Mouse (Mus musculus): ENCODE results near the gene Ank2.

The Ank2 gene

DNA sequence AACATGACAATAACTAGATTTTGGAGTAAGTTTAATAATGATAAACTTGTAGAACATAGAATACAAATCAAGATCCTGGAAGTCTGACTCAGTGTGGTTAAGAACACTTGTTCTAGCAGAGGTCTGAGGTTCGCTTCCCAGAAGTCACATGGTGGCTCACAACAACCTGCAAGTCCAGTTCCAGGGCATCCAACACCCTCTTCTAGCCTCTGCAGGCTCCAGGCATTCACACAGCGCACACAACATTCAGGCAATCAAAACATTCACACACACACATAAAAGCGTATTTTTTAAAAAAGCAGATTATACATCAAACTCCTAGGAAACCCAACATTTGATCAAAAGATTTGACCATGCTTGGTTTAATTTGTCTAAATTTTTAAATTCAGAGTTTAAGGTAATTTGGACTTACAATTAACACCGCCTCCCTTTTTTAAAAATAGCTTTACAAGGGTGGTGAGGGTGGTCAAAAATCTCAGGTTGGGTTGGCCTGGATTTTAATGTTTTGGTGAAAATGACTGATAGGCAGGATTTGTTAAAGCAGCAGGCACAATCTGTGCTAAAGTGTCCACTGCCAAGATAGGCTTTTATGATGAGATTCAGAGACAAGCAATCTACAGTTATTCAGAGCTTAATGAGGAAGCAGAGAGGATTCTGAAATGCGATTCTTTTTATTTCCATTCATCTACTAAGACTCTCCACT, 310.9 kb downstream of the Ank2 start:
- in situ Hi-C loops (cut with MboI, MseI), result no loop called here

DNA sequence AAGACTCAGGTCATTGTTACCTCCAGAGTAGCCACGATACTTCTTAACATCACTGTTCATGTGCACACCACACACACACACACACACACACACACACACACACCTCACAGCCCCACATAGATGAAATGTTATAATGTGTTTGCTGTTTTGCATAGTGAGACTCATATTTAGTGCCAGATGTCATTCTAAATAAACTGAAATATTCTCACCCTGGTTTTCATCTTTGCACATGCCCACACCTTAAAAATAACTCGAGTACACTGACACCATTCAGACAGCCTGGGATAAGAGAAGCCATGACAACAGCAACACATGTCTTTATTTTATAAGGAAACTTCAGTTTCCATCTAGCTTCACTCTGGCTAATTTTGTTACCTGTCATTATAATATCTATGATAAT, 312.1 kb downstream of the Ank2 start:
- in situ Hi-C loops (cut with MboI, MseI), result no loop called here

DNA sequence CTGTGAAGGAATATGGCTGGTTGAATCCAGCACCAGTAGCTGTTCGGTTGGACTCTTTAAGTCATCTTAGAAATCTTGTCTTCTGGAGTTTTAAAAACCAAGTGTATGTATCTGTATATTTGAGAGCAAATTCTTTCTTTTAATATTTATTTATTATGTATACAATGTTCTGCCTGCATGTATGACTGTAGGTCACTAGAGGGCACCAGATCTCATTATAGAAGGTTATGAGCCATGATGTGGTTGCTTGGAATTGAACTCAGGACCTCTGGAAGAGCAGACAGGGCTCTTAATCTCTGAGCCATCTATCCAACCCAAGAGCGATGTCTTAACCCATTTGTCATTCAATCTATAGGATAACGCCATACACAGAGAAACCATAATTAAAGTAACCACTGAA, 312.9 kb downstream of the Ank2 start:
- in situ Hi-C loops (cut with MboI, MseI), result no loop called here

DNA sequence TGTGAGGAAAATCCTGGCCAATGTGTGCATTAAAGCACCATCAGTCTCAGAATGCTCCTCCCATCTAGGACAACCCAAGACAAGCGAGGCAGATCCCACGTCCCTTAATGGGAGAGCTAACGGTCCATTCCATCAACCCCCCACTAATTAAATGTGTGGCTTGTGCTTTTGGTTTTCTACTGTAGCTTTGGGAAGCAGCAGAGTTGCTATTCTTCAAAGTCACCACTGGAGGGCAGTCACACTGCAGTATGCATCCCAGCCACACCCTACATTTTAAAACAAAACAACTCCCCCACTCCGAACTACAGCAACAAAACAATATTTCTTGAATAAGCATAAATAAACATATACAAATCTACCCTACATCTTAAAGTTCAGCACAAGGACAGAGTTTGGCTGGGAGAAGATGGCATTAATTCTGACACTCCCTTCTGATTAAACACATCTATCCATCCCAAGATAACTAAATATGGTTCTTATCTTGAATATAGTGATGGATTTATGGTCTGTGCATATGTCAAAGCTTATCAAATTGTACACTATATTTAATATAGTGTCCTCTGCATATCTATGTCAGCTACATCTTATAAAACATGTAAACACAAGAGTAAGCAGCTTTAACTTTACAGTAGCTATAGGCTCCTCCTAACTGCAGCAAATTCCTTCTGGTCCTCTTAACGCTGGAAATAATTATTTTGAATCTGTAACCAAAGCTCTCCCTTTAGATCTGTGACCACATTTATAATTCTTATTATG, 315.0 kb downstream of the Ank2 start:
- in situ Hi-C loops (cut with MboI, MseI), result no loop called here

DNA sequence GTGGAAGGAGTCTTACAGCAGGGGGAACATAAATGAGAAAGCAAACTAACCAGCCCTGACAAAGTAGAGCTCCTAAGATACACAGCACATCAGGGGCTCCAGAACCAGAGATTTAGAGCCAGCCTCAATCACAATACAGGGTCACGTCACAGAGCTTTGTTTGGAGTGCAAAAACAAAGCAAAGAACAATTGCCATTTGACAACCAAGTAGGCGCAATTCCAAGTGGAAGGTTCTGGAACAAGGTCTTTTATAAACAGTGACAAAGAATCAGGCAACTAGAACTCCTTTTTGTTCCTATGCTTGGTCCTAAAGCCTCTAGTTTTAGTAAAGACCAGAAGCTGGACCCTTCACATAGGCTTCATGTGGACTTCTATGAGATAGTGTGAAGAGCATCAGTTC, 326.5 kb downstream of the Ank2 start:
- in situ Hi-C loops (cut with MboI, MseI), result no loop called here

DNA sequence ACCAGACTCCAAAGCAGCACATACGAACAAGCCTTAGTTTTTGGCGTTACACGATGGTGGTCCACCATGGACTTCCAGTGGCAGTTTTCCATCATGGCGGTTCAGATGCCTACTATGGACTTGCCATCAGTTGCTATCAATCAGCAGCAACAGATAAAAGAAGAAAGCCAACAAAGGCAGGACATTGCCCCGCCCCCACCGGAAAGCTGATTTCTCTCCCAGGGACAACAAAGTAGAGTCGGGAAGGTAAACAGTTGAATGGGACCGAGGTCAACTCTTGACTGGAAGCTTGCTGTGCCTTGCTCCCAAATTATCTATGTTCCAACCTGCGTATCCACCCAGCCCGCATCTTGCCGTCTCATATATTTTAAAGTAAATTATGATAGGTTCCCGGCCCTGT, 328.9 kb downstream of the Ank2 start:
- in situ Hi-C loops (cut with MboI, MseI), result no loop called here

DNA sequence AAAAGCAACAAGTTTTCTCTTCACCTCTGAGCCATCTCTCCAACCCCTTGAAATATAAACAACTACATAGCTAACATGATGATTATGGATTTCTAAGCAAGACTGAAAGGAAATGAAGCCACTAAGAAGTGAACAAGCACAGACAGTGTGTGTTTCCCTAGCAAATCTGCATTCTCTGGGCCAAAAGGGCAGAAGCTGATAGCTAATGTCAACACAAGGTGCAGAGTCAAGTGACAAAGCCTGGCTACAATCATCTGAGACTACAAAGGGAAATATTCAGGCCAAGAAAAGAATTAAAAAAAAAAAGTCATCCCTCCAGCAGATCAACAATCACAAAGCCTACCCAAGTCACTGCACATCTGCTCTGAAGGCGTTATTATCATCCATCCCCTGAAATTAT, 330.0 kb downstream of the Ank2 start:
- in situ Hi-C loops (cut with MboI, MseI), result no loop called here

DNA sequence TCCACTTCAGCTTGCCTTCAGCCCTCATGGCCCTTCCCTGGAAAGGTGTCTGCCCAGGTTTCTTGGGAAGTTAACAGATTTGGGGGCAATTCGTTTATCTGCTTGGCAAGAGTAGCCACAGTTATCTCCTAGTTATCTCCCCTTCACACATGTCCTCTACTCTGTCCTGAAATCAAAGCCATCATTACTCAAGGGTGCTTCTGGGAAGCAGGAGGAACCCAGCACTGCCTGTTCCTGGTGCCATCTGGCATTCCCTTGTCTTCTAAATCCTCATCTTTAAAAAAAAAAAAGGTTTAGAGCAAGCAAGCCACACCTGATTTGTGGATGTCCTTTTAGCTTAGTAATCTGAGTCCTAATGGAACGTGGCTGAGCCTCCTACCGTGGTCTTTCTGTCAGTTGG, 335.4 kb downstream of the Ank2 start:
- in situ Hi-C loops (cut with MboI, MseI), result no loop called here

DNA sequence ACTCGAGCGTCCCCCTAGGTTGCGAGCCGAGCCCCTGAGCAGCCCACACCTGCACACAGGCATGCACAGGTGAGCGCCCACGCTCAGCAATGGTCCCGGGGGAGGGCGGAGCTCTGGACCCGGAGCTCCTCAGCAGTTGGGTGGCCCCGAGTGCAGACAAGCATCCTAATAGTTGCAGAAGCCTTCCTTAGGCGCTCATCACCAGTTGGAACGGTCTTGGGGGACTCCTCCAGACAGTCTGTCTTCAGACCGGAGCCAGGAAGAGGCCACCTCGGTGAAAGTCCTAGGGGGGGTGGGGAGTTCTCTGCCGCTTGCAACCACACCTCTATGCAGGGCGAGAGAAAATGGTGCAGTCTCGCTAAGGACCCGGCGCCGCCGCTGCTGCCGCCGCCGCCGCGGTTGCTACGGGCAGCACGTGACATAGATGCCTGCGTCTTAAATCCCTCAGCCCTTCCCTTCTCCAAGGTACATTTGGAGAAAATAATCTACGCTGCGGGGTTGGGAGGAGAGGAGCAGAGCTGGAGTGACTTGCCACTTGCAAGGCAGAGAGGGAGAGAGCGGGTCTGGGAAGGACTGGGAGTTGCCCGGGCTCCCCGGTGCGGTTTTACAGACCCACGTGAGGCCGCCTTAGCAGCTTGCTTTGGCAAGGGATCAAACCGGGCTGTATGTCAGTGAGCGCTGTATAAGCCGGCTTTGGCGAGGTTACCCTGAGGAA, 337.0 kb downstream of the Ank2 start:
- in situ Hi-C loops (cut with MboI, MseI), result no loop called here

DNA sequence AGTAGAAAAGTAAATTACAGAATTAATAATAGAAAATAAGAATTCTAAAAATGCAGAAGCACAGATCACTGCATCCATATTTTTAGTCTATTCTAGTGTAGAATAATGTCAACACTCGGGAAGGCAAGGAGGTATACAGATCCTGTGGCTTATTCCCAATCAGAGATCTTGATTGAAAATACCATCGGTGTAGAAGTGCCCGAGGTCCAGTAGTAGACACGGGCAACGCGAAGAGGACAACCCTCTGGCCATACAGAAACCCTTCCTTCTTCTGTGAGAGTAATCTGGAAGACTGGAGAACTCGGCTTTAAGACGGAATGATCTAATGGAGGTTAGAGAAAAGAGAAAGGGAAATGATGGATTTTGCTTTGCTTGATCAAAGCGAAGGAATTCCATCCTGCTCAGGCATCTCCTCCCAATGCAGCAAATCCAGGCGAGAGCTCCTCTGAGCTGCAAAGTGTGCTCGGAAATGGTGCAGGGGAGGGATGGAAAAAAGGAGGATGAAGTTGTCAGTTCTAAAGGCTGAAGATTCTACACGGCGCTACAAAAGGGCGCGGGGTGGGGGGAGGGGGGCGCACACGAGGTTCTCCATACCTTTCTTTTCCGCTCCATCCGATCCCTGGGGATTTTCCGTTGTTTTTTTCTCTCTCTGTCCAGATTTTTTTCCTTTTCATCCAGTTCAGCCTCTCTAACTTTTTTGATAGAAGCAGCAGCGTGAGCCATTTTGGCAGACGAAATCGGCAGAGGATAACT, 337.9 kb downstream of the Ank2 start:
- in situ Hi-C loops (cut with MboI, MseI), result no loop called here

DNA sequence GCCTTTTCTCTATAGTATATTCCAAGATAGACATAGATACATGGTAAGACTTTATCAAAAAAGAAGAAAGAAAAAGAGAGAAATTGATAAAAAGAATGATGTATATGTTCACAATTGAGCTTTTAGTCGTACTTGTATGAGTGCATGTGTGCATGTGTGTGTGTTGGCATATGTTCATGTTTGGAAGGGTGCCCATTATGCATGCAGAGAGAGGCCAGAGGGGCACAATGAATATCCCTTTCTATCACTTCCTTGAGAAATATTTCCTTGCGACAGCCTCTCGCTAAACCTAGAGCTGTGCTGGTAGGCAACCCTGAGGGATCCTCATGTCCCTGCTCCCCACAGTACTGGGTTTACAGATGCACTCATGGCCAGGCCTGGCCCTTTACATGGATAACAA, 341.4 kb downstream of the Ank2 start:
- in situ Hi-C loops (cut with MboI, MseI), result no loop called here

DNA sequence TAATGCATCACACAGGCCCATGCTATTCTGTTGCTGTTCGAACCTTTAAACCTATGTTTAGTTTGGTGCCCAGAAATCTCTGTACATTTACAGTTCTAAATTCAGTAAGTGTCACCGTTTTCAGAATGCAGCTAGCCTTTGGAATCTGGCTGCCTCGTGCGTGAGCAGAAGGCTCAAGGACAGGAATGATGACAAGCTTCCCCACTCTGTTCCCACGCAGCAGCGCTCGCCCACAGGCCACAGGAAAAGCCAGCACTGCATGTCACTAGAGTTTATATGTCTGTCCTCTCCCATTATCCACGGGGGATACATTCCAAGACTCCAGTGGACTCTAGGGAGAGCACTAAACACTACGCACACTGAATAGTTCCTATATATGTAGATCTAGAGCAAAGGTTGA, 343.1 kb downstream of the Ank2 start:
- in situ Hi-C loops (cut with MboI, MseI), result no loop called here

DNA sequence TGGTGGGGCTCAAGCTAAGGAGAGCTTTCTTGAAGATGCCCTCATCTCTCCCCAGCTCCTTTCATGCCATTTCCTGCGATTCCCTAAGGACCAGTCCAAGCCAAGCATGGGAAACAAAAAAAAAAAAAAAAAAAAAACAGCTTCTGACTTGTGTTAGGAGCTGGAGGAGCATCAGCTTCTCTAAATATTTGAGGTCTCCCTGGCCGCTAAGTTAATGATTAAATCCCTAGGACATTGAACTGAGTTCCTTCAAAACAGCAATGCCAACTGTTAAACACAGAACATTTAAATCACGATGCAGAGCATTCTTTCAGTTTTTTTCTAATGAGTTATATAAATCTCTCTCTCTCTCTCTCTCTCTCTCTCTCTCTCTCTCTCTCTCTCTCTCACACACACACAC, 345.3 kb downstream of the Ank2 start:
- in situ Hi-C loops (cut with MboI, MseI), result no loop called here

DNA sequence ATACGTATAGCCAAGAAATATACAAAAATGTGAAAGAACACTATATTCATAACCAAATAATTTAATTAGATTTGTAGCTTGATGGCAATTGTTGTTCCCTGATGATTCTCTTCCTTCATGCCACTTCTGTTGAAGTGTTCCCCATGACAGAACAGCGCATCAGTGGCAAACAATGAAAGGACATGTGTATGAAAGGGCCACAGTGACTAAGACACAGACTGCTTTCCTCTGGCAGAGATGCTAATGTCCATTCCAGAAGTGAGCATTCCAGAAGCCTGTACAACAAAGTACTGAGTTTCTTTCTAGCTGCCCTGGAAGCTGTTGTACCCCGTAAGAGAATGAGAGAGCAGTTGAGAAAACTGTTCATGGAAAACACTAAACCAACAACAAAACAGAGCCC, 345.7 kb downstream of the Ank2 start:
- in situ Hi-C loops (cut with MboI, MseI), result no loop called here

DNA sequence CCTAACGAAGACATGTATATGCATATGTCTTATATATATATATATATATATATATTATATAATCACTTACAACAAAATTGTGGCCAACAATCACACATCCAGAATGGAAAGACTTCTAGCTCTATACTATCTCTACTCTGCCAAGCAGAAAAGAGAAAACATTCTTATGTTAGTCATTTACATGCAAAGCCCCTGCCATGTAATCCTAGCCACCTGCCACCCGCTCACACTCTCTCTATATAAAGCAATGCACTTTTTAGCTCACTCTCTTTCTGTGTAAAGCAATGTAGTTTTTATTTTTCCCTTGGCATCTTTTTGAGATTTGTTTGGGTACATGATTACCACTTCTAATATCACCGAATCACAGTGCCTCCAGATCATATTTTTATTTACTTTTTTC, 350.5 kb downstream of the Ank2 start:
- in situ Hi-C loops (cut with MboI, MseI), result no loop called here

DNA sequence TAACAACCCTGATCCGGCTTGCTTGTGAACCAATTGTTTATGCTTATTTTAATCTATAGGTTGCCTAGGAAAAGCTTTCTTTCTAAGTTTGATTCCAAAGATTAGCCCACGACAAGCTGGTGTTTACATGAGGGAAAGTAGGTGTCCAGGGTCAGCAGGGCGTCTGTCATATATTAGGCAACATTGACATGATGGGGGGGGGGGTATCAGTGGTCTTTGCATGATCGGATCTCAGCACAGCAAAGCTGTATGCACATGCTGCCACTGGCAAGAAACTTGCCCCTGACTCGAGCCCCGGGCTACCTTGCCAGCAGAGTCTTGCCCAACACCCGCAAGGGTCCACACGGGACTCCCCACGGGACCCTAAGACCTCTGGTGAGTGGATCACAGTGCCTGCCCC, 358.6 kb downstream of the Ank2 start:
- in situ Hi-C loops (cut with MboI, MseI), result no loop called here

DNA sequence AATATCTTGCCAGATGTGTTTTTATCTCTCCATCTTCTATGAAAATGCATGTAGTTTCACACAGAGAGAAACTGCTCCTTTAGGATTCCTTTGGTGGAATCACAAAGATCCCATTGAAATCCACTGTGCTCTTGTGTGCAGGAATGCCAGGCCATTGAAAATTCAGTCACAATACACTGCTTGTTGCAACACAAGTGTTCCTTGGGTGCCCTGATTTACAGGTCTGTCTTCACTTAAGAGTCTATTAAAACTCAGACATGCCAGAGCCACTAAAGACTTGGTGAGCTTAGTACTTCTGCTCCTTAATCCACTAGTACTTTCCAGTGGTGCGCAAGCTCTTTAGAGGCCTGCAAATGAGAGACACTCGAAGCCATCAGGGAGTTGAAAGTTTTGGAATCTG, 359.5 kb downstream of the Ank2 start:
- in situ Hi-C loops (cut with MboI, MseI), result no loop called here

DNA sequence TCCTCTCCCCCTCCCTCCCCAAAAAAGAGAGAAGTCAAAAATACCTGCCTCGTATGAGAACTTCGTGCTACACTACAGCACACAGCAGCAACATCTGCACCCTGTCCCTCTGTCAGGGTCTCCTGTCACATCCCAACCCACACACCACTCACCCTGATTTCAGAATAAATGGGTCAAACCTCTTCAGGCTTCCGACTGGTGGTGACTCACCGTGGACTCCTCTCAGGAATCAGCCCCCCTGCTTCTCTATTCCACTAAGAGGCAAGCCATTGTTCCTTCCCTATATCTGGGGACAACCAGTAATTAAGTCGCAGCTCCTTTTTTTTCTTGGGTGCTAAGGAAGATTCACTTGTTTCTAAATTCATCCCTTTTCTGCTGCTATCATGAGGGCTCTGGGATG, 361.6 kb downstream of the Ank2 start:
- in situ Hi-C loops (cut with MboI, MseI), result no loop called here

DNA sequence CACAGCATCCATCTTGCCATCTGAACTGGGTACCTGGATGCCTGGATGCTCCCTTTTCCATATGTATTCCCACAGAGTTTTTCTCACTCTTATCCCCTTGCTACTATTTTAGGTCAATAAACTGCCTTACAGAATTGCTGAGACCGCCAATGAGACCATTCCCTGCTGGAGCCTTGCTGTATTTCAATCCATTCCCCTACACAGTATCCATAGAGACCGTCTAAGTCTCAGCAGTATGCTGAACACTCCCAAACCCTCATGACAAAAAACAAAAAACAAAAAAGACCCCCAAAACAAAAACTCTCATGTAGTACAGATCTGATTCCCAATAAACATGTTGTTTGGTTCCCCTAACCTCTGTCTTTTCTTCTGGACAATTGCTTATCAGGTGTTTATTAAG, 365.1 kb downstream of the Ank2 start:
- in situ Hi-C loops (cut with MboI, MseI), result no loop called here

DNA sequence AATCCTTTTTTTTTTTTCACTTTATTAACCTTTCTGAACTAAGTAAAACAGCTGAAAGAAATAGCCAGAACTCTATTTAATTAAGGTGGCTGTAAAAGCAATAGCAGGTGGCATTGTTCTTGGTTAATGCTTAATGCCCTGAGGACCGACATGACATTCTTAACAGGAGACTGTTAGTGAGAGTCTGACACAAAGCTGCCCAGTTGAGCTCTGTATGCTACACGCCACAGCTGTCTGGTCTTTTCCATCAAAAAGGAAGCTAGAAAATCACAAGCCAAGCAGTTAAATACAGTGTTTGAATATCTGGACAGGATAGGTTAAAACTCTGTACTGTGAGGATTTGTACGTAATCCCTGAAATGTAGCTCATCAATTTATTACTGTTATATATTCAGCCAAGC, 368.1 kb downstream of the Ank2 start:
- in situ Hi-C loops (cut with MboI, MseI), result no loop called here

DNA sequence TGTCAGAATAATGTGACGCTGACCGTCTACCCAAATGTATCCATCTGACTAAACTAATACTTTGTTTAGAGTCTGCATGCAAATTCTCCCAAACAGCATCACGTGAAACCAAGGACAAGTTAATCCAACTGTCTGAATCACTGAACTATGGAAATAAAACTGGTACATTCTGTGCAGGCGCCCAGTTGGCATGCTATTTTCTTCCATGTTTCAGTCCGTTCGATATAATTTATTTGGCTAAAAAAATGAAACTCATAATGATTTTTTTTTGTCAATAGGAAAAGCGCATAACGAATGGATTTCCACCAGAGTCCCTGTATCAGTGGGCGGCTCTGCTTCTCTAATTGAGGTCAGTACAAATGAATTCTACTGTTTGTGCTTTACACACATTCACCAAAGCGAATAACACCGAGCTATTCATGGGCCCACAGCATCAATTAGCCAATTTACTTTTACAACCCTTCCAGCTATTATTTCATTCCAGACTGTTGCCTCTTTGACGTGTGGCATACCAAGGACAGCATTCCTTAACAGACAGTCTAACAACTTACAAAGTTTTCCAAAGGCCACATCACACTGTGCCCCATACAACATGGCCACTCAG, 368.9 kb downstream of the Ank2 start:
- in situ Hi-C loops (cut with MboI, MseI), result no loop called here

DNA sequence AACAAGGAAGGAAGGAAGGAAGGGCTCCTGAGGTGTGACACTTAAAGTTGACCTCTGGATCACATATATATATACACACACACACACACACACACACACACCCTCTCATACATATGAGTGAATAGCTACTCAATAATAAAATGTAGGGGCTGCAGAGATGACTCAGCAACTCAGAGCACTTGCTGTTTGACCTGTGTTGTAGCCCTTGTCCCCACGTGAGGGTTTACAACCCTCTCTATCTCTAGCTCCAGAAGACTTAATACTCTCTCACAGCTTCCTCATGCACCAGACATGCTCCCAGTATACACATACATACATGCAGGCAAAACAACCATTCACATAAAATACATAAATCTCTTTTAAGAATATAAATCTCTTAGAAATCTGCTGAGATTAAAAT, 369.4 kb downstream of the Ank2 start:
- in situ Hi-C loops (cut with MboI, MseI), result no loop called here
